Mouse (Mus musculus): ENCODE measurements around the gene Rnaseh2a.

- TF ChIP-seq CTCF (IDR thresholded peaks at IDR 0.05; ENCODE audit: low read depth, low read length): peak; percentile 86
- no peak for TF ChIP-seq POLR2A (IDR thresholded peaks at IDR 0.05; ENCODE audit: insufficient read depth, low read length)
These were observed 20.2 kb upstream of the Rnaseh2a start for GRCm38 (mm10) chr8:84989810-84990209.

All from ES-Bruce4 (cell line).